Mouse (Mus musculus): ENCODE measurements at regions not wholly inside any gene's neighbourhood (a gene's known extent, or its start where the extent isn't known, plus 50 kb on each side); places are given as distances from the start of the nearest gene placed in this dataset.

- no peak for DNase-seq
Measured at GRCm38 (mm10) chr3:39248712-39249111, 362.0 kb downstream of the Fat4 start.

- no peak for DNase-seq
Measured at GRCm38 (mm10) chr3:39249224-39249892, 362.6 kb downstream of the Fat4 start.

GRCm38 (mm10) chr3:39253076-39253475, 366.3 kb downstream of the Fat4 start:
- DNase-seq: no peak

GRCm38 (mm10) chr3:39264671-39265430, 378.1 kb downstream of the Fat4 start:
- DNase-seq: no peak

GRCm38 (mm10) chr3:39265606-39266005, 378.9 kb downstream of the Fat4 start:
- no peak for DNase-seq

GRCm38 (mm10) chr3:39269388-39269787, 382.6 kb downstream of the Fat4 start:
- no peak for DNase-seq

- no peak for DNase-seq
Measured at GRCm38 (mm10) chr3:39272616-39273015, 385.9 kb downstream of the Fat4 start.

- DNase-seq: no peak
Measured at GRCm38 (mm10) chr3:39276897-39277296, 390.2 kb downstream of the Fat4 start.

GRCm38 (mm10) chr3:39277310-39277709, 390.6 kb downstream of the Fat4 start:
- no peak for DNase-seq

GRCm38 (mm10) chr3:39295255-39295654, 408.5 kb downstream of the Fat4 start:
- no peak for DNase-seq

- no peak for DNase-seq
Measured at GRCm38 (mm10) chr3:39296257-39296656, 409.5 kb downstream of the Fat4 start.

- no peak for DNase-seq
Measured at GRCm38 (mm10) chr3:39309487-39309886, 422.7 kb downstream of the Fat4 start.

GRCm38 (mm10) chr3:39313563-39313962, 426.8 kb downstream of the Fat4 start:
- no peak for DNase-seq

GRCm38 (mm10) chr3:39320851-39321250, 434.1 kb downstream of the Fat4 start:
- no peak for DNase-seq

- no peak for DNase-seq
Measured at GRCm38 (mm10) chr3:39322225-39322624, 435.5 kb downstream of the Fat4 start.

GRCm38 (mm10) chr3:39335612-39336230, 449.0 kb downstream of the Fat4 start:
- DNase-seq: no peak

- no peak for DNase-seq
Measured at GRCm38 (mm10) chr3:39341161-39341687, 454.5 kb downstream of the Fat4 start.

- no peak for DNase-seq
Measured at GRCm38 (mm10) chr3:39344078-39344477, 457.3 kb downstream of the Fat4 start.

GRCm38 (mm10) chr3:39347578-39347977, 460.8 kb downstream of the Fat4 start:
- no peak for DNase-seq

GRCm38 (mm10) chr3:39357012-39357411, 470.3 kb downstream of the Fat4 start:
- DNase-seq: no peak

GRCm38 (mm10) chr3:39360278-39360677, 473.5 kb downstream of the Fat4 start:
- no peak for DNase-seq

GRCm38 (mm10) chr3:39370926-39371325, 484.2 kb downstream of the Fat4 start:
- DNase-seq: no peak

- no peak for DNase-seq
Measured at GRCm38 (mm10) chr3:39372426-39372950, 485.7 kb downstream of the Fat4 start.

- DNase-seq: no peak
Measured at GRCm38 (mm10) chr3:39375465-39375864, 488.7 kb downstream of the Fat4 start.

All from thymus, postnatal 14 days (tissue).